Mouse (Mus musculus): ENCODE results near the gene Tmem256. TPM values are rescaled to one million over a fixed set of nuclear protein-coding genes. Genes with fewer than 3 reads are reported as not detected.

Gene Tmem256
- polyA plus RNA-seq, 1 experiment from 2014 or later = 333 TPM

- WGBS = under 1% methylated on average over 46 of the region's 46 CpGs
- Histone ChIP-seq H3K27me3 (peaks cover 19% of the 10 kb centered on the region), H3K4me1 (peaks cover 17% of the 10 kb centered on the region), H3K27ac (replicated peaks) (0 out of 2 replicates have a peak within 1 kb of the TSS, but pooled peaks have one; percentile 20), H3K36me3 (no peaks in the 10 kb centered on the region), H3K9ac (replicated peaks) (peak within 1 kb of the TSS; percentile 40), H3K4me3 (peak within 1 kb of the TSS; percentile 36), H3K9me3 (no peaks in the 10 kb centered on the region), H3K4me2 (replicated peaks) (peak within 1 kb of the TSS; percentile 56)
- ATAC-seq (replicated peaks) = peak; percentile 78
These were observed 42.7 kb downstream of the Tmem256 start, which contains the start of gene Kctd11 for GRCm38 (mm10) chr11:69880853-69881603. Kctd11 (minus strand) TSS chr11:69881406.

GRCm38 (mm10) chr11:69881787-69882670 lies 43.7 kb downstream of the Tmem256 start:
- no peaks in the 10 kb centered on the region for H3K36me3 ChIP-seq
- H3K27ac ChIP-seq (replicated peaks) = no peak overlapping the region
- peak overlapping the region; percentile 56 for H3K4me2 ChIP-seq (replicated peaks)
- peaks cover 15% of the 10 kb centered on the region for H3K4me1 ChIP-seq
- 58% methylated on average over 21 of the region's 21 CpGs for WGBS
- peak overlapping the region; percentile 36 for H3K4me3 ChIP-seq
- H3K27me3 ChIP-seq = peaks cover 19% of the 10 kb centered on the region
- no peak for ATAC-seq (replicated peaks)
- no peak overlapping the region; the same call in 1 of the 2 replicates for H3K9ac ChIP-seq (replicated peaks)
- H3K9me3 ChIP-seq = no peaks in the 10 kb centered on the region

- Histone ChIP-seq H3K36me3 (no peaks in the 10 kb centered on the region), H3K4me3 (no peak overlapping the region), H3K27me3 (peaks cover 19% of the 10 kb centered on the region), H3K27ac (replicated peaks) (no peak overlapping the region), H3K4me2 (replicated peaks) (no peak overlapping the region), H3K9ac (replicated peaks) (no peak overlapping the region), H3K9me3 (no peaks in the 10 kb centered on the region), H3K4me1 (peaks cover 11% of the 10 kb centered on the region)
- no peak for ATAC-seq (replicated peaks)
- WGBS = 63% methylated on average over 4 of the region's 4 CpGs
These were observed 44.8 kb downstream of the Tmem256 start for GRCm38 (mm10) chr11:69883066-69883465.

GRCm38 (mm10) chr11:69883527-69884151 lies 45.3 kb downstream of the Tmem256 start:
- no peaks in the 10 kb centered on the region for H3K9me3 ChIP-seq
- no peak overlapping the region for H3K9ac ChIP-seq (replicated peaks)
- H3K27ac ChIP-seq (replicated peaks) = no peak overlapping the region
- H3K27me3 ChIP-seq = peaks cover 19% of the 10 kb centered on the region
- no peaks in the 10 kb centered on the region for H3K36me3 ChIP-seq
- ATAC-seq (replicated peaks) = no peak
- no peak overlapping the region for H3K4me2 ChIP-seq (replicated peaks)
- no peak overlapping the region for H3K4me3 ChIP-seq
- WGBS = 91% methylated on average over 8 of the region's 8 CpGs
- peaks cover 11% of the 10 kb centered on the region for H3K4me1 ChIP-seq

- no peak overlapping the region for H3K9ac ChIP-seq (replicated peaks)
- no peak for ATAC-seq (replicated peaks)
- WGBS = 86% methylated on average over 9 of the region's 9 CpGs
- no peak overlapping the region for H3K4me3 ChIP-seq
- peaks cover 11% of the 10 kb centered on the region for H3K4me1 ChIP-seq
- H3K27me3 ChIP-seq = peaks cover 19% of the 10 kb centered on the region
- no peak overlapping the region for H3K4me2 ChIP-seq (replicated peaks)
- no peaks in the 10 kb centered on the region for H3K9me3 ChIP-seq
- H3K36me3 ChIP-seq = no peaks in the 10 kb centered on the region
- no peak overlapping the region for H3K27ac ChIP-seq (replicated peaks)
These were observed 45.9 kb downstream of the Tmem256 start for GRCm38 (mm10) chr11:69884240-69884639.

GRCm38 (mm10) chr11:69884663-69885062 lies 46.3 kb downstream of the Tmem256 start:
- no peak for ATAC-seq (replicated peaks)
- H3K9ac ChIP-seq (replicated peaks) = no peak overlapping the region
- H3K4me2 ChIP-seq (replicated peaks) = no peak overlapping the region
- H3K4me1 ChIP-seq = peaks cover 11% of the 10 kb centered on the region
- no peaks in the 10 kb centered on the region for H3K36me3 ChIP-seq
- no peak overlapping the region for H3K27ac ChIP-seq (replicated peaks)
- peaks cover 17% of the 10 kb centered on the region for H3K27me3 ChIP-seq
- H3K9me3 ChIP-seq = no peaks in the 10 kb centered on the region
- 83% methylated on average over 8 of the region's 8 CpGs for WGBS
- H3K4me3 ChIP-seq = no peak overlapping the region

- H3K27me3 ChIP-seq = 0 out of 2 replicates have a peak, but pooled peaks cover 4% of the 10 kb centered on the region
- no peaks in the 10 kb centered on the region for H3K9me3 ChIP-seq
- H3K4me1 ChIP-seq = no peaks in the 10 kb centered on the region
- no peaks in the 10 kb centered on the region for H3K36me3 ChIP-seq
- no peak overlapping the region for H3K27ac ChIP-seq (replicated peaks)
- no peak overlapping the region for H3K9ac ChIP-seq (replicated peaks)
- WGBS = 73% methylated on average over 8 of the region's 8 CpGs
- no peak overlapping the region for H3K4me2 ChIP-seq (replicated peaks)
- ATAC-seq (replicated peaks) = no peak
- H3K4me3 ChIP-seq = no peak overlapping the region
These were observed 48.8 kb downstream of the Tmem256 start for GRCm38 (mm10) chr11:69886907-69887635.

Small RNAs within 50 kb of the gene (microRNA-seq; reads per million reads assigned to microRNA genes)
- gene Mir6924 = not detected

Other genes with a start within 250 kb of the Tmem256 start
- gene Atp1b2, start 232.6 kb upstream of the Tmem256 start, polyA plus RNA-seq (2015; fragmentation: Nextera tagmentation; extraction: Ambion mirVana) = 22.2 and 25.9 TPM in 2 replicates
- gene Shbg, start 220.6 kb upstream of the Tmem256 start, polyA plus RNA-seq (2015; fragmentation: Nextera tagmentation; extraction: Ambion mirVana) = not detected in 2 replicates
- gene Sat2, start 216.5 kb upstream of the Tmem256 start, polyA plus RNA-seq (2015; fragmentation: Nextera tagmentation; extraction: Ambion mirVana) = 22.9 and 25.2 TPM in 2 replicates
- 41.0 and 46.1 TPM in 2 replicates for gene Fxr2, start 205.5 kb upstream of the Tmem256 start, polyA plus RNA-seq (2015; fragmentation: Nextera tagmentation; extraction: Ambion mirVana)
- gene Sox15, start 183.2 kb upstream of the Tmem256 start, polyA plus RNA-seq (2015; fragmentation: Nextera tagmentation; extraction: Ambion mirVana) = not detected in 2 replicates
- gene Mpdu1, start 175.9 kb upstream of the Tmem256 start, polyA plus RNA-seq (2015; fragmentation: Nextera tagmentation; extraction: Ambion mirVana) = 89.1 and 91.0 TPM in 2 replicates
- gene Cd68, start 172.4 kb upstream of the Tmem256 start, polyA plus RNA-seq (2015; fragmentation: Nextera tagmentation; extraction: Ambion mirVana) = 6.7 and 7.7 TPM in 2 replicates
- 547 and 583 TPM in 2 replicates for gene Eif4a1, start 166.1 kb upstream of the Tmem256 start, polyA plus RNA-seq (2015; fragmentation: Nextera tagmentation; extraction: Ambion mirVana)
- 89.2 and 102 TPM in 2 replicates for gene Senp3, start 156.4 kb upstream of the Tmem256 start, polyA plus RNA-seq (2015; fragmentation: Nextera tagmentation; extraction: Ambion mirVana)
- 0.38 TPM in 1 of 2 replicates, not detected in the other for gene Tnfsf13, start 152.7 kb upstream of the Tmem256 start, polyA plus RNA-seq (2015; fragmentation: Nextera tagmentation; extraction: Ambion mirVana)
- gene Tnfsf12, start 142.7 kb upstream of the Tmem256 start, polyA plus RNA-seq (2015; fragmentation: Nextera tagmentation; extraction: Ambion mirVana) = 1.6 TPM in 2 replicates
- gene Tnfsfm13, start 142.4 kb upstream of the Tmem256 start, polyA plus RNA-seq (2015; fragmentation: Nextera tagmentation; extraction: Ambion mirVana) = 1.0 and 1.1 TPM in 2 replicates
- gene Polr2a, start 79.9 kb upstream of the Tmem256 start, polyA plus RNA-seq (2015; fragmentation: Nextera tagmentation; extraction: Ambion mirVana) = 17.5 and 19.2 TPM in 2 replicates
- 0.28 and 0.56 TPM in 2 replicates for gene Slc35g3, start 76.5 kb upstream of the Tmem256 start, polyA plus RNA-seq (2015; fragmentation: Nextera tagmentation; extraction: Ambion mirVana)
- 2.8 and 3.2 TPM in 2 replicates for gene Zbtb4, start 72.6 kb upstream of the Tmem256 start, polyA plus RNA-seq (2015; fragmentation: Nextera tagmentation; extraction: Ambion mirVana)
- gene Chrnb1, start 42.6 kb upstream of the Tmem256 start, polyA plus RNA-seq (2015; fragmentation: Nextera tagmentation; extraction: Ambion mirVana) = 1.2 and 1.4 TPM in 2 replicates
- 6.2 and 6.7 TPM in 2 replicates for gene Fgf11, start 36.7 kb upstream of the Tmem256 start, polyA plus RNA-seq (2015; fragmentation: Nextera tagmentation; extraction: Ambion mirVana)
- 0.61 and 0.98 TPM in 2 replicates for gene Tmem102, start 32.9 kb upstream of the Tmem256 start, polyA plus RNA-seq (2015; fragmentation: Nextera tagmentation; extraction: Ambion mirVana)
- gene Gm39566, start 23.2 kb upstream of the Tmem256 start, polyA plus RNA-seq (2015; fragmentation: Nextera tagmentation; extraction: Ambion mirVana) = not detected in 2 replicates
- not detected in 2 replicates for gene Spem2, start 20.0 kb upstream of the Tmem256 start, polyA plus RNA-seq (2015; fragmentation: Nextera tagmentation; extraction: Ambion mirVana)
- gene Spem1, start 16.3 kb upstream of the Tmem256 start, polyA plus RNA-seq (2015; fragmentation: Nextera tagmentation; extraction: Ambion mirVana) = 0.33 and 0.36 TPM in 2 replicates
- 20.9 and 21.3 TPM in 2 replicates for gene Nlgn2, start 730 bp upstream of the Tmem256 start, polyA plus RNA-seq (2015; fragmentation: Nextera tagmentation; extraction: Ambion mirVana)
- gene Plscr3, start 7.9 kb downstream of the Tmem256 start, polyA plus RNA-seq (2015; fragmentation: Nextera tagmentation; extraction: Ambion mirVana) = 51.0 and 51.2 TPM in 2 replicates
- 0.27 and 0.36 TPM in 2 replicates for gene Tnk1, start 20.2 kb downstream of the Tmem256 start, polyA plus RNA-seq (2015; fragmentation: Nextera tagmentation; extraction: Ambion mirVana)
- not detected in 2 replicates for gene Tmem95, start 39.5 kb downstream of the Tmem256 start, polyA plus RNA-seq (2015; fragmentation: Nextera tagmentation; extraction: Ambion mirVana)
- gene Kctd11, start 42.9 kb downstream of the Tmem256 start, polyA plus RNA-seq (2015; fragmentation: Nextera tagmentation; extraction: Ambion mirVana) = 1.2 and 1.3 TPM in 2 replicates
- 0.48 and 0.51 TPM in 2 replicates for gene Acap1, start 57.0 kb downstream of the Tmem256 start, polyA plus RNA-seq (2015; fragmentation: Nextera tagmentation; extraction: Ambion mirVana)
- gene 2810408A11Rik, start 62.5 kb downstream of the Tmem256 start, polyA plus RNA-seq (2015; fragmentation: Nextera tagmentation; extraction: Ambion mirVana) = 19.9 and 20.7 TPM in 2 replicates
- 18.5 and 23.0 TPM in 2 replicates for gene Neurl4, start 62.6 kb downstream of the Tmem256 start, polyA plus RNA-seq (2015; fragmentation: Nextera tagmentation; extraction: Ambion mirVana)
- 79.6 and 92.2 TPM in 2 replicates for gene Gps2, start 75.4 kb downstream of the Tmem256 start, polyA plus RNA-seq (2015; fragmentation: Nextera tagmentation; extraction: Ambion mirVana)
- gene Eif5a, start 83.4 kb downstream of the Tmem256 start, polyA plus RNA-seq (2015; fragmentation: Nextera tagmentation; extraction: Ambion mirVana) = 1,167 and 1,257 TPM in 2 replicates
- 5.6 and 5.8 TPM in 2 replicates for gene Ybx2, start 97.3 kb downstream of the Tmem256 start, polyA plus RNA-seq (2015; fragmentation: Nextera tagmentation; extraction: Ambion mirVana)
- 6.4 and 7.5 TPM in 2 replicates for gene Slc2a4, start 109.7 kb downstream of the Tmem256 start, polyA plus RNA-seq (2015; fragmentation: Nextera tagmentation; extraction: Ambion mirVana)
- gene Cldn7, start 126.3 kb downstream of the Tmem256 start, polyA plus RNA-seq (2015; fragmentation: Nextera tagmentation; extraction: Ambion mirVana) = 0.28 and 0.56 TPM in 2 replicates
- gene Ctdnep1, start 142.6 kb downstream of the Tmem256 start, polyA plus RNA-seq (2015; fragmentation: Nextera tagmentation; extraction: Ambion mirVana) = 18.4 and 20.8 TPM in 2 replicates
- 170 and 171 TPM in 2 replicates for gene Elp5, start 144.0 kb downstream of the Tmem256 start, polyA plus RNA-seq (2015; fragmentation: Nextera tagmentation; extraction: Ambion mirVana)
- gene Gabarap, start 152.6 kb downstream of the Tmem256 start, polyA plus RNA-seq (2015; fragmentation: Nextera tagmentation; extraction: Ambion mirVana) = 610 and 626 TPM in 2 replicates
- 71.5 and 75.6 TPM in 2 replicates for gene Phf23, start 157.3 kb downstream of the Tmem256 start, polyA plus RNA-seq (2015; fragmentation: Nextera tagmentation; extraction: Ambion mirVana)
- gene Dvl2, start 162.1 kb downstream of the Tmem256 start, polyA plus RNA-seq (2015; fragmentation: Nextera tagmentation; extraction: Ambion mirVana) = 35.3 and 37.5 TPM in 2 replicates
- gene Acadvl, start 176.9 kb downstream of the Tmem256 start, polyA plus RNA-seq (2015; fragmentation: Nextera tagmentation; extraction: Ambion mirVana) = 57.0 and 60.7 TPM in 2 replicates
- 27.8 and 29.8 TPM in 2 replicates for gene Dlg4, start 178.4 kb downstream of the Tmem256 start, polyA plus RNA-seq (2015; fragmentation: Nextera tagmentation; extraction: Ambion mirVana)
- gene Asgr1, start 215.6 kb downstream of the Tmem256 start, polyA plus RNA-seq (2015; fragmentation: Nextera tagmentation; extraction: Ambion mirVana) = 1.8 and 2.0 TPM in 2 replicates